In genomic region chr3:100118681-100119080, GRCm38 (mm10) we compare ENCODE assay signal across 9 mouse cellular contexts.
"Had no signal": no experiment of that assay in that cellular context is flagged by ENCODE, and none has a peak within 500 bp of the region (broad histone marks: within the 10 kb centered on the region; RNA-seq: fewer than 3 reads in every experiment).

No protein-coding gene starts in this region.

- DNase-seq: kidney, postnatal 14 days; kidney, postnatal 4 days; liver; lung, adult 18-20 months; lung, postnatal 10 days; lung, postnatal 4 days; midbrain, embryonic 14.5 days; thymus, adult 18-20 months; thymus, postnatal 36 days had no signal
